Mouse (Mus musculus) monocyte, adult 5-6 weeks (primary cell): ENCODE data around the gene Siglece. TPM values are rescaled to one million over a fixed set of nuclear protein-coding genes. Genes with fewer than 3 reads are reported as not detected.
"Not testable (repeated sequence)": the region's sequence is repeated elsewhere in the genome, so short reads cannot be mapped to it uniquely, and the experiment has no call there.

ENCODE experiments used
- ATAC-seq: fragments of 153-309, 156-312 bp; replicated peaks from 2 replicates; pipeline ENCODE4 v1.8.0; 2017; ENCODE audit warnings: mild to moderate bottlenecking; ENCODE audit not compliant: low TSS enrichment, insufficient number of reproducible peaks, severe bottlenecking, poor library complexity, low FRiP score
- total RNA-seq: library from RNA; stranded (forward); fragments of 200-1000, 200-491, 200-594 nt; gene quantifications from 3 replicates; pipeline ENCODE4 v1.2.3, GENCODE M21; 2017

Siglece gene
- 5.3 to 8.1 TPM (median 5.7 TPM) in 3 replicates for total RNA-seq

DNA sequence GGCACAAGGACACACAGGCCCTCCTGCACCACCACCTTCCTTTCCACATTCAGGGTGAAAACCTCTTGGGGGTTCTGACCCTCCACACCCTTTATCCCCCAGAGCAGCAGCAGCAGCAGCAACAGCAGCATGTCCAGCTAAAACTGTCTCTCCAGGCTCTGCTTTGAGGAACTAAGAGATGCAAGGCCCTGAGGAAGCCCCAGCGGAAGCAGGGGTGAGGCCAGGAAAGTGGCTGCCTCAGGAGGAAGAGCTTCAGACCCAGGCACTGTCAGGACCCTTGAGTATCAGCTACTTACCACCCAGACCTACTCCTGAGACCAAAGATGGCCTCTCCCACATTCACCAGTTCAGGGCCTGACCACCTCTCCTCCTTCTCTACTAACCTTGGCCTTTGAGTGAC, at the start of gene Siglece:
TSS of gene Siglece (minus strand) at position 160 of the 400 bp plus-strand sequence.
- ATAC-seq = peak; percentile 41; the same call in 1 of the 2 replicates

DNA sequence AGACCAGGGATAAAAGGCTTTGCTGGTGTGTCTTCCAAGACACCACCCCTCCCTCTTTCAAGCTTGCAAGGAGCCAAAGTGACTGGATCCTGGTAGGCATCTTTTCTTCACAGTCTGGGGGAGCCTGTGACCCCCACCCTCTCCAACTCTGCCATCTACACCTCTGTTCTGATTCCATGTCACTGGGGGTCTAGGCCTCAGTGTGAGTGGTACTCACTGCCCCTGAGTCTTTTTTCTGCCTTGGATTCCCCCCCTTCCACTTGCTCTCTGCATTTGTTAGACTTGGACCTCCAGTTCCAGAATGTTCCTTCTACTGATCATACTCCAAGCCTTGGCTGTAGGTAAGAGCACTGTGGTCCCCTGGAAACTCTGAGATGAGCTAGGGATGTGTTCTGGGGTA, 30.2 kb upstream of the Siglece start, which contains the start of gene Klk14:
TSS of gene Klk14 (plus strand) at position 301 of the 400 bp plus-strand sequence.
- no peak for ATAC-seq

DNA sequence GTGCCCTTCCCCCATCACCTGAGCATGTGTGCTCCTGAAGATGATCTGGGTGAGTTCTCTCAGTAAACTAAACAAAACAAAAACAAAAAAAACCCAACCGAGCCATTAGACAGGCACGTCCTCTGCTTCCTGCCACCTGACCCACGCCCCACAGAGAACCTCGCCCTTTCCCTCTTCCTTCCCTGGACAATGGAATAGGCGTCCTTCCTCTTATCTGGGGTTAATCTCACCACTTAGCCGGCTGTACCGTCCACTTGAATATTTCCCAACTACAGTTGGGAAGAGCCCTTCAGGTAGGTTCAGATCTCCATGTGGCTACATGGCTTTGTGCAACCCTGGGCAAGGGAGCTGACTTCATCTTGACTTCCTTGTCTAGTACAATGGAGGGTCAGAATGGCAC, 25.1 kb upstream of the Siglece start:
- no peak for ATAC-seq

DNA sequence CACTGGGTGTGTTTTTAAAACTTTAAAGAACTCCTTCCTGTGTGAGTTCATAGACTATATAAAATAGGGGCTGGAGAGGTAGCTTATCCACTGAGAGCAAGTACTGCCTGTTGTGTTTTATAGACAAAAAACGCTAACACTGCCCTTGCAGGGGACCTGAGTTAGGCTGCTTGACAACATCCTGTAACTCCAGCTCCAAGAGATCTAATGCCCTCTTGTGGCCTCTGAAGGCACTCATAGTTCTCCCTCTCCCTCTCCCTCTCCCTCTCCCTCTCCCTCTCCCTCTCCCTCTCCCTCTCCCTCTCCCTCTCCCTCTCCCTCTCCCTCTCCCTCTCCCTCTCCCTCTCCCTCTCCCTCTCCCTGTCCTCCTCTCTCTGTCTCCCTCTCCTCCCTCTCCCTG, 22.6 kb upstream of the Siglece start:
- not testable (repeated sequence) for ATAC-seq

DNA sequence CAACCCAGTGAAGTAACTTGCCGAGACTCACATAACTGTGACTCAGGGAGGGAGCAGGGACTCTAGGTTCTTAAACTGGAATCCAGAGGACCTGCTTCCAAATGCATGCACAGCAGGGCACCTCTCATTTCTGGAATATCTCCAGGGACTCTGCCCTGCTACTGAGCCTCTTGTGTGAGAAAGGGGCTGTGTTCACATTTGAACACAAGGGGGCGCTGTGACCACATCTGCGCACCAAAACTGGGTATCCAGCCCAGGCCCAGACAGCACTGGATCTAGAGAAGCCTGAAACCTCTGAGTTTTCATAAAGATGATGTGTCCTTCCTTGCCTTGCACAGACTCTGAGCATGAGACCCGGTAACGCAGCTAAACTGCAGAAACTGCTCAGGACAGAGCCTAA, 21.0 kb upstream of the Siglece start:
- peak; percentile 47; the same call in 1 of the 2 replicates for ATAC-seq

DNA sequence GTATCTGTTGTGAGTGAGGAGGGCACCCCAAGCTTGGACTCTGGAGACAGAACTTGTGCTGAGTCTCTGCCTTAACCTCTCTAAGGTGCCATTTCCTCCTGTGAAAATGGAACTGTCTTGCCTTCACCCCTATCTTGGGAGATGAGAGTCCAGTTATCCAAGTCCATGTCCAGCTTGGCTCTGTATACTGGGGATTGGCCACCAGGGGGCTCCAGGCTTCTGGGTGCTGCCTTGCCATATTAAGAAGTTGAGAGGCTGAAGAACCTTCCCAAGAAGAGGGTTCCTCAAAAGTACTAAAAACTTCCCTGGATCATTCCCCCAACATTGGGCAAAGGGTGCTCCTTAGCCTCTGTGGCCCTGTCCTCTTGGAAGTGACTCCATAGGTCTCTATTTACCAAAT, 18.6 kb upstream of the Siglece start:
- no peak for ATAC-seq

DNA sequence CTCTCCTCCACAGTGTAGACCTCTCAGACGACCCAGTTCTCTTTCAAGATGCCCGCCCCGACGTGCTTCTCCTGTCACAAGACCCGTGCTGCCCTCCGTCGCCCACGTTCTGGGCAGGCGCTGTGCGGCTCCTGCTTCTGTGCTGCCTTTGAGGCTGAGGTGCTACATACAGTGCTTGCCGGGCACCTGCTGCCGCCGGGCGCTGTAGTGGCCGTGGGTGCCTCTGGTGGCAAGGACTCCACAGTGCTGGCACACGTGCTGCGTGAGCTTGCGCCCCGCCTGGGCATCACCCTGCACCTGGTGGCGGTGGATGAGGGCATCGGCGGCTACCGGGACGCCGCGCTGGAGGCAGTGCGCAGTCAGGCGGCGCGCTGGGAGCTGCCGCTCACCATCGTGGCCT, 15.1 kb upstream of the Siglece start:
- ATAC-seq = no peak

DNA sequence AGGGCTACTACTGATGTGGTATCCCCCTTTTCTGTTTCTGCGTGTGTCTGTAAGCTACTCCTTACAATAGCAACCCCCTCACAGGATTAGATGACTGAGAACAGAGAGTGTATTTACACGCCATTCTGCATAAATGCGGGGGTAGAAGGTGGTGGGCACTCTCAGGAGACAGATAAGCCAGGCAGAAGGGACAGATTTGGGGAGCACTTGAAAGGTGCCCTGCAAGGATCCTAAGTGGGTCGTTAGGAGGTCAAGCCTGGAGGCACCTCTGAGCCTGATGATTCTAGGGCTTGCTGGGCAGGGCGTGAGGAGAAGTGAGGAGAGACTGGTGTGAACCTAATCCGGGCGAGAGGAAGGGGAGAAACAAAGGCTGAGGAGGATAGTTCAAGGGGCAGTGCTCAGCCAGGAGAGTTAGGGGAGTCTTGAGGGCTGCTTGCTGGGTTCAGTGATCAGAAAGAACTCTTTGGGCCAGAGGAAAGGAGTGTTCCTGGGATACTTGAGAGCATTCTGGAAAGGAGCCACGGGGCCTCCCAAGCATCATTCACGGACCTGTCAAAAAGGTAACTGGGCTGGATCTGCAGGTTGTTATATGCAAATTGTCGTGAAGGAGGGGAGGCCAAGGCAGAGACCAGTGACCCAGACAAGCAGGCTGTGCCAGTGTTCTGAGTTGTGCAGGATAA, 12.8 kb upstream of the Siglece start:
- ATAC-seq = no peak

DNA sequence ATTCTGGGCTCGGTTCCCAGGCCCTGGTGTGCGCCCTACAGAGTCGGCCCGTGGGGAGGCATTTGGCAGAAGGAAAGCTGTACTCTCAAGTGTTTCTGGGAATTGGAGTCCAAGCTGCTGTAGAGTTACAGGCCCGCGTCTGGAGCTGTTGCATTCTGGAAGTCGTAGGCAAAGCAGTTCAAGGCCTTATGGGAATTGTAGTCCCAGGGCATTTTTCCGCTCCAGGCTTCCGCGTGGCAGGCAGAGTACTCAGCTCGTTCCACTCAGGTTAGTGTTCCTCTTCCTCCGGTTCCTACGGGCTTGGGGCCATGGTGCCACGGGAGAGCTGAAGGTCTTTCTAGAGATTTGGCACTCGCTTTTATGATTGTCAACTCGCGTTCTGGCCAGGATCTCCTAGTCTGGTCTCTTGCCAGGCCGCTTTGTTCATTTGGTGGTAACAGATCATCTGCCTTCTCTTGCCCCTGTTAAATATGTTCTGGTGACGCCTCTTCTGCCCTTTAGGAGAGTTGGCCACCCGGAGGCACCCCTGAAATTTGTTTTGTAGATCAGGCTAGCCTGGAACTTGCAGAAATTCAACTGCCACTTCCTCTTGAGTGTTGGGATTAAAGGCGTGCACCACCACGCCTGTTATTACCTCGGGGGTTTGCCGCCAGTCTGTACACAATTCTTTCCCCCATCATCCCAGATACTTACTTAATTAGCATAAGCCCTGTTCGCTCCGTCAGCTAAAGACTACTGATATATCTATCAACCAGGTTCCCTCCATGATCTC, 12.0 kb upstream of the Siglece start, which contains the start of gene Ctu1:
TSS of gene Ctu1 (plus strand) at position 208 of the 772 bp plus-strand sequence.
- peak; percentile 84 for ATAC-seq

DNA sequence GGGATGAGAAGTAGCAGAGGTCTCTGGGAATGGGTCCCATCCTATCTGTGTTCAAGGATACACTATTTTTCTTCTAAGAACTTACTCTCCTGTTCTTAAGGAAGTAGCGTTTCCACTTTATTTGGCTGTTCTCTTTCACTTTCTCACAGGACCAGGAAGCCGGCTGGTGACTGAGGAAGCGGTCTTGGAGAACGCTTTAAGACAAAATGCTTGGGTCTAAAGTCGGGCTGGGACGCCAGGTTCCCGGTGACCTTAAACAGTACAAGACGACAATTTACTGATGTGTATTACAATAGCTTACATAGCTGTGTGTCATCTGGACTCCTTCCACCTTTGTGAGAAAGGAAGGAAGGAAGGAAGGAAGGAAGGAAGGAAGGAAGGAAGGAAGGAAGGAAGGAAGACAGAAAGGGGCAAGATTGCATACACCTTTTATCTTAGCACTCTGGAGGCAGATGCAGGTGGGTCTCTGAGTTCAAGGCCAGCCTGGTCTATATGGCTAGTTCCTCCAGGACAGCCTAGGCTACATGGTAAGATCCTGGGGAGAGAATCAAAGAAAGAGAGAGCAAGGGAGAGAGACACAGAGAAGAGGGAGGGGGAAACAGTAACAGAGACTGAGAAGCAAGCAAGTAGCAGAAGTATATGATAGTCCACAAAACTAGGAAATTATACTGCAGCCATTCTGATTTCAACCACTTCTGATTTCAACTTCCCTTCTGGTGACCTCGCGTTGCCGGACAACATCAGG, 11.3 kb upstream of the Siglece start:
- no peak for ATAC-seq

DNA sequence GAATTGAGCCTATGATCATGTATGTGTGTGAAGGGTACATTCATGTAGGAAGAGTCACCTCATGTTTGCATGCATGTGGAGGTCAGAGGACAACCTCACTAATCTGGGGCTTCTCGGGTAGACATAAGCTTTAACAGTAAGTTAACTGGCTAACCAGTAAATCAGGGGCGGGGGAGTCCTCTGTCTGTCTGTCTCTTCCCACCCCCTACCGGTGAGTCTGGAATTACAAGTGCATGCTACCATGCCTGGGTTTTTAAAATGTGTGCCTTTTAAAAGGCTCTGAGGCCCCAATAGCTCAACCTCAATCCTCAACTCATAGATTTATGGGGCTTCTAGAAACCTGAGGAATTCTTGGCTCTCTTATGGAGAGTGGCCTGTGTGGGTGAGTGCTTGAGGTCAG, 8.6 kb upstream of the Siglece start:
- ATAC-seq = no peak

DNA sequence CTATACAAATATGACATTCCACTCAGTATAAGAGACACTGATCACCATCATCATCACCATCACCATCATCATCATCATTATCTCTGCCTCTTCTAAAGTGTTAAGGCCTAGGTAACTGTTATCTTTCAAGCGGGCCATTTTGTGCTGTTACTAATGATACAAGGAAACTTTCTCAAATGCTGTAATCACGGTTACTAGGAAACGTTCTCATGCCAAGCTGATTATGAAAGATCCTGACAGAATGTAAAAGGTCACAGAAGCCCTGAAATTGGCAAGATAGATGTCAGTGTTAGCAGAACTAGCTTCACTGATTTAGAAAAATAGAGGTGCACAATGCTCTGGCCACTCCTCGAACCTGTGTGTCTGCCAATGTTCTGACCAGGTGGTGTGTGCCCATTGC, 7.3 kb upstream of the Siglece start:
- not testable (repeated sequence) for ATAC-seq

DNA sequence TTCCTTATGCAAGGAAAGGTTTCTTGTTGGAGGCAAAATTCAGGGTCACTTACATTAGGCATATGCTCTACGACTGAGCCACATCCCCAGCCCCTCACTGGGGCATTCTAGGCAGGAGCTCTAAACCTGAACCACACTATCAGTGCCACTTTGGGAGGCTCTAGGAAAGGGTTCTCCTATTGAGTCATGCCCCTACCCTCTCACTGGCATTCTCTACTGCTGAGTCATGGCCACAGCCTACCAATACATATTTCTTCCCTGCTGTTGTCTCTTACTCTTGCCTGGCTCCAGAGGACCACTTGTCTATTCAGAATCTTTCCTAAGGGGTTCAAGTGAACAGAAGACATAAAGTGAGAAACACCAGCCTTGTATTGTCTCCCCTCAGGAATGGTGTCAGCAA, 2.8 kb upstream of the Siglece start:
- ATAC-seq = no peak

DNA sequence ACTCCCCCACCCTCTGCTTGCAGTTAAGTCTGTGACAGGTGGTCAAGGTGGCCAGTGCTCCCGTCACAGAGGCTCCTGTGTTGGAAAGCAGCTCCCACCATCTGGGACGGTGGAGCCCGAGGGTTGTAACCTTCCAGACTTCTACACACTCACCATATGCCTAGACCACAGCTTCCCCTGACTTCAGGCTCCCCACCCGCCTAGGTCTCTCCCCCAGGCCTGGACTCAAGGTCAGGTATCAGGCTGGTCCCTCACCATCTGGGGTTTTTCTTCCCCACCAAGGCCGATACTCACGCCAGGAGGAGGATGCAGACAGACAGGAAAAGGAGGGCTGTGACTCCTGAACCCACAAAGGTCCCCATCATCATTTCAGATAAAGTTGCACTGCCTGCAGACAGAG, 3.7 kb downstream of the Siglece start:
- no peak for ATAC-seq

DNA sequence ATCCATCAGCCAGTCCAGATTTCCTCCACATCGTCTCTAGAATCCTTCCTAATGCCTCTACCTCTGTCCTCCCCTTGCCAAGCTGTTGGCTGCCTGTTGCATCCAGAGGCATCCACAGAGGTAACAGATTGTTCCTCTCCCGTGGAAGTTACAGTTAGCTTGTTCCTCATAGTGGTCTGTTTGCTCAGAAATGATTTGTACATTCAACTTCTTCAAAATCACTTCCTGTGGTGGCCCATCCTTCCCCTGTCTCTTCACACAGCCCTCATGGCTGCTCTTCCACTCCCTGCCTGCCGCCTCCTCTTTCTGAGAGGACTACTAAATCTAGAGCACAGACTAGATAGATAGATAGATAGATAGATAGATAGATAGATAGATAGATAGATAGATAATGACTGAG, 5.4 kb downstream of the Siglece start:
- ATAC-seq = peak; percentile 96

DNA sequence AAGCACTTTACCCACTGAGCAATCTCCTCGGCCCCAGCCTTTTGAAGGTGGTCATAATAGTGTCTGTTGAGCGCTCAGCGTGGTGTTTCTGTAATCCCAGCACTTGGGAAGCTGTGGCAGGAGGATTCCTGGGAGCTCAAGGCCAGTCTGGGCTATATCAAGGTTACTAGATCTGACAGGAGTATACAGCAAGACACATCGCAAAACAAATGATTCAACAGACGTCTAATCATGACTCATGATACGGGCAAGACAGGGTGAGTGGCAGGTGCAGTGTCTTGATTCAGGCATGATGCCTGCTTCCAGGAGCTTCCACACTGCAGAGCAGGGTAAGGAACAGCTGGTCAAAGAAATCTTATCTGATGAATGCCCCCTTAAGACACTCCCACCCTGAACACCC, 7.3 kb downstream of the Siglece start:
- ATAC-seq = no peak

DNA sequence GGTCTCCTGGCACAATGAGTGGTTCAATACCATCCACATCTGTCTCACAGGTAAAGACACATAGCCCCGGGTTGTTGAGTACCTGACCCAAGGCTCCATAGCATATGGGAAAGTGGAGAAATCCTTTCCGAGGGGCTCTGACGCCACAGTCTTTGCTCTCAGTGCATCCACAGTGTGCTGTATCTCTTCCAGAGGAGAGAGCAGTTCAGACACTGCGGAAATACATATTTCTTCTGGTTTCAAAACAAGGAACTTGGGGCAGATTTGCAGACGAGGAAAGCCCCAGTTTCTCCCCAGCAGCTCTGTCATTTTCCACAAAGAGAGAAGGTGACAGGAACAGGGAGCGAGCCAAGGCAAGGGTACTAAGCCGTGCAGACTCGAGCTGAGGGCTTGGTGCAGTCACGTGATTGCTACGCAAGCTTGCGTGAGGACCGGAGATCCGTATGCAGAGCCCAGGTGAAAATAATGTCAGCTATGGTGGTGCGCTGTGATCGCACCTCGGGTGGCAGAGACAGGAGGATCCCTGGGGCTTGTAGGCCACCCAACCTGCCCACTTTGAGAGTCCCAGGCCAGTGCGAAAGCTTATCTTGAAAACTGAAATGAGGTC, 16.8 kb downstream of the Siglece start:
- ATAC-seq = peak; percentile 32; the same call in 1 of the 2 replicates

DNA sequence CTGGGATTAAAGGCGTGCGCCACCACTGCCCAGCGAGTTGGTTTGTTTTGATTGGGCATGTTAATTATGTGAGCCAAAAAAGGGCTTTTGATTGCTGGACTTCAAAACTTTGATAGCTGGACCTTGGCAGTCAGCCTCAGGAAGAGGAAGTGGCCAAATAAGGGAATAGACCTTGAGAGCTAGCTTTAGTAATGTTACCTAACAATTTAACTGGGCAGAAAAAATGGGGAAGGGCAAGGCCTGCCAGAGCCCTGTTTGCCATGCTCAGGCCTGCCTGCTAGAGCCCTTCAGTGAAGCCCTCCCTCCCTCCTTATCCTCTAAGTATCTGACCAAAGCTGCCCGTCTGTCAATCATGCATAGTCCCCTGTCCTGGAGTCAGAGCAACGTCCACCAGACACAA, 17.4 kb downstream of the Siglece start:
- ATAC-seq = peak; percentile 74

DNA sequence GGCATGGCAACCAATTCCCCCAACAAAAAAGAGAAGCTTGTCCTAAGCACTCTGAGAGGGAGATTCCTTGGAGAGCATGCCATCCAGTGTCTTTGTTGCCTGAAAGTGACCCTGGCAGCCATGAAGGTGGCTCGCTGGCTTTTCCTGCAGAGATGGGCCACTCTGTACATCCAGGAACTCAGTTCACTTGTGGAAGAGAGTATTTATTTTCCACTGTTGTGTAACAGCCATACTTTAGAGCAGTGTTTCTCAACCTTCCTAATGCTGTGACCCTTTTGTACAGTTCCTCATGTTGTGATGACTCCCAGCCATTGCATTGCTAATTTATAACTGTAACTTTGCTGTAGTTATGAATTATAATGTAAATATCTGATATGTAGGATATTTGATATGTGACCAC, 22.8 kb downstream of the Siglece start:
- 0 out of 2 replicates have a peak, but pooled peaks have one; percentile 51 for ATAC-seq
